Mouse (Mus musculus): Measurements from ENCODE around the gene Washc1.

GRCm38 (mm10) chr17:66118991-66119390, 7.6 kb downstream of the Washc1 start:
- TF ChIP-seq CTCF (IDR thresholded peaks at IDR 0.05; ENCODE audit: low read depth), result no peak
- no peak for TF ChIP-seq EP300 (optimal IDR thresholded peaks at IDR 0.05)

Measured in stomach, postnatal 0 days (tissue).